Mouse (Mus musculus) layer of hippocampus, postnatal 14 days (tissue): ENCODE measurements at regions not wholly inside any gene's neighbourhood (a gene's known extent, or its start where the extent isn't known, plus 50 kb on each side); places are given as distances from the start of the nearest gene placed in this dataset.

Experiments used
- DNase-seq, 2 experiments: peaks; one replicate each; pipeline ENCODE4 v3.0.0; 2021 to 2022; ENCODE audit warnings: low spot score in 2 of 2, mixed read lengths in 1 of 2

DNA sequence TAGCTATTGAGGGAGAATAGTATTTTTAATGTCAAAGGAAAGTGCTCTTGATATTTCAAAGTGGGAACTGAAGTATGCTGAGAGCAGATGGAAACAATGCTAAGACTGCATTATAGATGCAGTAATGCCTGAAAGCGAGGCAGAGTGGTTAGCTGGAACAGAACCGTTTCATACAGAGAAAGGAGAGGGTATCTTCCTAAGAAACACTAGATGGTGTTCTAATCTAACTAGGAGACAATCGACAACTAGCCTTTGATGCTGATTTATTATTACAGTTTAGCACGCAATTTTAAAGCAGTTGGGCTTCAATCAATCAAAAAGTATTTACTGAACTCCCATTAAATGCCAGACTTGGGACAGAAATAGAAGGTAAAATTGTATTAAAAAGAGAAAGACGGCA, 92.3 kb upstream of the Prdx4 start:
- peak in 1 of 2 experiments; percentile 0 for DNase-seq
